Mouse (Mus musculus): ENCODE results near the gene Ydjc. TPM values are rescaled to one million over a fixed set of nuclear protein-coding genes. Genes with fewer than 3 reads are reported as not detected.

Ydjc gene
- total and polyA plus RNA-seq, 3 experiments: 54.3 to 70.9 (median 65.3) TPM

DNA sequence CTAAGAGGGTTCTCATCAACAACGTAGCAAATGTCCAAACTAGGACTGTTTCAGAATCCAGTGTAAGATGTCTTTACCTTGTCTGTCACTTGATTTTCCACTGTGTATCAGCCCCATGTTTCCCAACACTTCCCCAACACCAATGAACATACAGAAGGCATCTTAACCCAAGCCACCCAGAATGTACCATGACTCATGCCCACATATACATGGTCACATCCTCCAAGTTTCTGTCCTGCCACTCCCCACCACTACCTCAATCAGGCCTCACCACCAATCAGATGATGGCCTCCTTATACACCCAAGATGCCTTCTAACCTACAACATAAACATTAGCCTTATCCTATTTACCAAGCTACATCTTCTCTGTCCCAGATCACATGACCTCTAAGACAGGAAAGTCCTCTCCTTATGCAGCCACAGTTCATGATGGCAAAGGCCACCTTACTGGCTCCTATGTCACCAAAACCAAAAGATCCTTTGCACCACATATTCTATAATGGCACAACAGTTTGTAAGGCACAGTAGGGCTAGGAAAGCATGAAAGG, 33.3 kb downstream of the Ydjc start:
- H3K9ac ChIP-seq (ENCODE audit: insufficient read depth, low read depth): no peak overlapping the region
- H3K4me2 ChIP-seq (ENCODE audit: insufficient read depth, low read depth, poor library complexity, severe bottlenecking): no peak overlapping the region
- H3K27me3 ChIP-seq (replicated peaks): no peaks in the 10 kb centered on the region
- no peak overlapping the region for H3K27ac ChIP-seq (ENCODE audit: insufficient read depth, low read depth)
- dilution Hi-C loops (cut with MboI; ENCODE audit: extremely low pct_ligation_motif_present, extremely low pct_unique_long_range_greater_than_20kb, low sequenced_read_pairs): no loop called here
- H3K4me3 ChIP-seq (replicated peaks in 1 of 3; ENCODE audit: low read depth in 2 of 3, low read length in 2 of 3, poor library complexity in 1 of 3): no peak overlapping the region
- in situ Hi-C loops (cut with MboI; ENCODE audit: low pct_ligation_motif_present, low pct_unique_long_range_greater_than_20kb, low sequenced_read_pairs): no loop called here
- H3K4me1 ChIP-seq (ENCODE audit: control insufficient read depth in 1 of 2, insufficient read depth in 2 of 2): peaks cover 22 to 52% of the 10 kb centered on the region in 2 experiments
- H3K9me3 ChIP-seq (replicated peaks; ENCODE audit: low read length): no peaks in the 10 kb centered on the region
- H3K79me2 ChIP-seq (replicated peaks; ENCODE audit: control insufficient read depth, extremely low read depth, insufficient read depth, poor library complexity, severe bottlenecking): peaks cover 95% of the 10 kb centered on the region
- DNase-seq (ENCODE audit: extremely low read depth): no peak
- peaks cover 48 to 77% of the 10 kb centered on the region in 2 experiments for H3K36me3 ChIP-seq (replicated peaks in 1 of 2; ENCODE audit: control insufficient read depth in 1 of 2, insufficient read depth in 1 of 2, low read length in 1 of 2)
- TF ChIP-seq USF1 (IDR thresholded peaks at IDR 0.05; ENCODE audit: low read depth, low read length) (no peak), EP300 (IDR thresholded peaks at IDR 0.05; ENCODE audit: low read length) (no peak), ETS1 (conservative IDR thresholded peaks at IDR 0.05; ENCODE audit: low read depth, low read length) (no peak), NRF1 (IDR thresholded peaks at IDR 0.05; ENCODE audit: low read depth, low read length) (no peak), ZC3H11A (IDR thresholded peaks at IDR 0.05; ENCODE audit: low read depth, low read length) (no peak)

- in situ Hi-C loops (cut with MboI; ENCODE audit: low pct_ligation_motif_present, low pct_unique_long_range_greater_than_20kb, low sequenced_read_pairs): no loop called here
- no peak overlapping the region for H3K4me2 ChIP-seq (ENCODE audit: insufficient read depth, low read depth, poor library complexity, severe bottlenecking)
- H3K4me3 ChIP-seq (replicated peaks in 1 of 3; ENCODE audit: low read depth in 2 of 3, low read length in 2 of 3, poor library complexity in 1 of 3): no peak overlapping the region
- H3K4me1 ChIP-seq (ENCODE audit: control insufficient read depth in 1 of 2, insufficient read depth in 2 of 2): peaks cover 21 to 60% of the 10 kb centered on the region in 2 experiments
- H3K27ac ChIP-seq (ENCODE audit: insufficient read depth, low read depth): no peak overlapping the region
- dilution Hi-C loops (cut with MboI; ENCODE audit: extremely low pct_ligation_motif_present, extremely low pct_unique_long_range_greater_than_20kb, low sequenced_read_pairs): no loop called here
- no peak overlapping the region for H3K9ac ChIP-seq (ENCODE audit: insufficient read depth, low read depth)
- H3K9me3 ChIP-seq (replicated peaks; ENCODE audit: low read length): no peaks in the 10 kb centered on the region
- peaks cover 98% of the 10 kb centered on the region for H3K79me2 ChIP-seq (replicated peaks; ENCODE audit: control insufficient read depth, extremely low read depth, insufficient read depth, poor library complexity, severe bottlenecking)
- H3K36me3 ChIP-seq (replicated peaks in 1 of 2; ENCODE audit: control insufficient read depth in 1 of 2, insufficient read depth in 1 of 2, low read length in 1 of 2): peaks cover 30 to 70% of the 10 kb centered on the region in 2 experiments
- no peak for DNase-seq (ENCODE audit: extremely low read depth)
- H3K27me3 ChIP-seq (replicated peaks): no peaks in the 10 kb centered on the region
- TF ChIP-seq USF1 (IDR thresholded peaks at IDR 0.05; ENCODE audit: low read depth, low read length) (no peak), ZKSCAN1 (IDR thresholded peaks at IDR 0.05; ENCODE audit: borderline replicate concordance, low read depth, low read length) (no peak), BHLHE40 (IDR thresholded peaks at IDR 0.05; ENCODE audit: low read depth, low read length) (no peak), MAFK (IDR thresholded peaks at IDR 0.05; ENCODE audit: insufficient replicate concordance, low read length) (no peak), MAZ (IDR thresholded peaks at IDR 0.05; ENCODE audit: low read depth, low read length) (no peak), KAT2A (IDR thresholded peaks at IDR 0.05; ENCODE audit: insufficient replicate concordance, low read length) (no peak), MYC (IDR thresholded peaks at IDR 0.05; ENCODE audit: low read depth, low read length) (no peak), USF2 (conservative IDR thresholded peaks at IDR 0.05; ENCODE audit: low read depth, low read length) (no peak), CHD2 (IDR thresholded peaks at IDR 0.05; ENCODE audit: low read length) (no peak)
These were observed 35.3 kb downstream of the Ydjc start for GRCm38 (mm10) chr16:17179706-17180105.

DNA sequence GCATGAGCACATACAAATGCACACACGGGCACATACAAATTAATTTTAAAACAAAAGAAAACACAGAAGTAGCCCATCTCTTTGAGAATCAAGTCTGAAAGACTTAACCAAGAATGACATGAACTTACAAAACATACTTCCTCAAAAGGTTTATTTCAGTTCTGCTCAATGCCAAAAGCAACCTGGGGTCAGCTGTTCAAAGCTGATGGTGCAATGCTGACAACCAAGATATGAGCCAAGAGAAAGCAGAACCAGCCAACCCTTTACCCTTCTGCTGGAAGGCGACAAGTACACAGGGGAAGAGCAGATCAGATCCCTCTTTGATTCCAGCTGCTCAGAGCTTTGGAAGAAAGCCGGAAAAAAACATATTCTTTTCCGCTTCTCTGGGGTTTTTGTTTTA, 37.0 kb downstream of the Ydjc start:
- Histone ChIP-seq H3K4me3 (replicated peaks in 1 of 3; ENCODE audit: low read depth in 2 of 3, low read length in 2 of 3, poor library complexity in 1 of 3) (no peak overlapping the region), H3K27ac (ENCODE audit: insufficient read depth, low read depth) (peak overlapping the region; percentile 14; the same call in 1 of the 2 replicates)
- peak; percentile 73 for DNase-seq (ENCODE audit: extremely low read depth)

More for the DNA sequence above, 37.0 kb downstream of the Ydjc start:
- Histone ChIP-seq H3K36me3 (replicated peaks in 1 of 2; ENCODE audit: control insufficient read depth in 1 of 2, insufficient read depth in 1 of 2, low read length in 1 of 2) (peaks cover 24 to 69% of the 10 kb centered on the region in 2 experiments), H3K27me3 (replicated peaks) (no peaks in the 10 kb centered on the region), H3K4me2 (ENCODE audit: insufficient read depth, low read depth, poor library complexity, severe bottlenecking) (no peak overlapping the region), H3K79me2 (replicated peaks; ENCODE audit: control insufficient read depth, extremely low read depth, insufficient read depth, poor library complexity, severe bottlenecking) (peaks cover 98% of the 10 kb centered on the region), H3K9ac (ENCODE audit: insufficient read depth, low read depth) (peak overlapping the region; percentile 7; the same call in 1 of the 2 replicates), H3K4me1 (ENCODE audit: control insufficient read depth in 1 of 2, insufficient read depth in 2 of 2) (peaks cover 21 to 72% of the 10 kb centered on the region in 2 experiments), H3K9me3 (replicated peaks; ENCODE audit: low read length) (no peaks in the 10 kb centered on the region)
- in situ Hi-C loops (cut with MboI; ENCODE audit: low pct_ligation_motif_present, low pct_unique_long_range_greater_than_20kb, low sequenced_read_pairs) (no loop called here), dilution Hi-C loops (cut with MboI; ENCODE audit: extremely low pct_ligation_motif_present, extremely low pct_unique_long_range_greater_than_20kb, low sequenced_read_pairs) (no loop called here)
- TF ChIP-seq PAX5 (IDR thresholded peaks at IDR 0.05; ENCODE audit: low read length) (no peak), HCFC1 (IDR thresholded peaks at IDR 0.05; ENCODE audit: low read depth, low read length) (no peak), ETS1 (conservative IDR thresholded peaks at IDR 0.05; ENCODE audit: low read depth, low read length) (no peak; the same call in 1 of the 2 replicates), SIN3A (IDR thresholded peaks at IDR 0.05; ENCODE audit: low read length) (peak; percentile 49), EP300 (IDR thresholded peaks at IDR 0.05; ENCODE audit: low read length) (peak; percentile 50; the same call in 1 of the 2 replicates), SMC3 (IDR thresholded peaks at IDR 0.05; ENCODE audit: low read depth, low read length) (no peak), TCF12 (IDR thresholded peaks at IDR 0.05; ENCODE audit: low read depth, low read length) (no peak), TBP (conservative IDR thresholded peaks at IDR 0.05; ENCODE audit: low read depth, low read length) (0 out of 2 replicates have a peak, but pooled peaks have one; percentile 23), MYC (IDR thresholded peaks at IDR 0.05; ENCODE audit: low read depth, low read length) (0 out of 2 replicates have a peak, but pooled peaks have one; percentile 12), ELF1 (IDR thresholded peaks at IDR 0.05; ENCODE audit: low read depth, low read length) (no peak), IRF4 (IDR thresholded peaks at IDR 0.05; ENCODE audit: low read depth, low read length) (0 out of 2 replicates have a peak, but pooled peaks have one; percentile 9), JUN (IDR thresholded peaks at IDR 0.05; ENCODE audit: insufficient read depth, low read depth, low read length) (no peak), USF1 (IDR thresholded peaks at IDR 0.05; ENCODE audit: low read depth, low read length) (no peak)

All from CH12.LX (cell line).